Comparison of ENCODE assay signal across 14 mouse cellular contexts in the genomic region with DNA sequence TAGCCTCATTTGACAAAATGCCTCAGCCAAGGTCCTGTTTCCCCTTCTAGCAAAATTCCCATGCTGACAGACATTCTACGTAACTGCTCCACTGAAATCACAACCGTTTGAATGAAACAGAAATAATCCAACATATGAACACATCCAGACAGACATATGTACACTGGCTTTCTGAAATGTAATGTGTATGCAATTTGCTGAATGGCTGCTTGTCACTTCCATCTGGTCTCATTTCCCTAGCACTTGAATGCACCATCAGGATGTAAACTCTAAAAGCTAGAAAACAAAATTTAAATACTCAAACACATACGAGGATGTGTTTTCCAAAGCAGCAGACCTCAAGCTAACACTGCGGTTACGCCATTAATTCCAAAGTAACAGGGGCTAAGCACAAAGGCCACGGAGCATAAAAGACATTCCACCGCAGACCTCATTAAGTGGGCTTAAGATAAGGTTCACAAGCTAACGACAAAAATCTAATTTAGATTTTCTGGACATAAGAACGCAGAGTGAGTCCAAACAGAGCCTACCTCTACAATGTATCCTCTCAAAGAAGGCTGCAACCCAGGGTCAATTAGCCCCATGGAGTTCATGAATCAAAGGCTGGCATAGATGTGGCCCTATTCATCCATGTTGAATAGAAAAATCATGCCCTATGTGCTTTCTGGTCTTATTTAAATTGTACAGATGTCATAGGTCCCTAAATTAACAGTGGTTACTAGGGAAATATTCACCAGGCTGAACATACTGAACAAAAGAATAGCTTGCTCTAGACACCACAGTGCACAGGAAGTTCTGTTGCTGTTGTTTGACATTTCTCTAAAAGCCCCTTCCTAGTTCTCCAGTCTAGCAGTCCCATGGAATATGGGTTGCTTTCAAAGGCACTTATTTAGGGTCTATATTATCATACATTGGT.
DNase-seq lines count a peak whose midpoint lies in the region; ATAC-seq and TF ChIP-seq lines count a peak whose summit lies in the region.
"Had no signal": no experiment of that assay in that cellular context is flagged by ENCODE, and none has a peak within 500 bp of the region (broad histone marks: within the 10 kb centered on the region; RNA-seq: fewer than 3 reads in every experiment).

No protein-coding gene starts in this region.

- peak; percentile 83 for DNase-seq in Muller cell, postnatal 12 days (ENCODE audit: inconsistent ontology term)
- DNase-seq in brain, embryonic 14.5 days (ENCODE audit: low read depth), result peak; percentile 83
- no peak for DNase-seq in midbrain, embryonic 14.5 days
- no peak for DNase-seq in cerebellum, adult 18-20 months
- no peak for DNase-seq in gastrocnemius, postnatal 4 days (ENCODE audit: low spot score in 2 of 2)
- DNase-seq in left cerebral cortex, postnatal 36 days (ENCODE audit: low spot score in 2 of 2), result no peak
- DNase-seq: adrenal gland, postnatal 10 days; heart, postnatal 4 days; kidney, adult 8-10 months; kidney, postnatal 4 days; liver, embryonic 13.5 days had no signal

- WGBS in forebrain, embryonic 13.5 days, result 8% methylated on average over 9 of the region's 9 CpGs
- WGBS in midbrain, embryonic 14.5 days, result 45% methylated on average over 9 of the region's 9 CpGs

- ATAC-seq in forebrain, embryonic 13.5 days, result peak; percentile 65
- ATAC-seq in midbrain, embryonic 14.5 days (ENCODE audit: low FRiP score, low TSS enrichment), result no peak
- ATAC-seq: CD4-positive, CD25-positive, alpha-beta regulatory T cell, adult 4 months had no signal

- H3K27me3 ChIP-seq in forebrain, embryonic 13.5 days, result no peaks in the 10 kb centered on the region
- H3K27me3 ChIP-seq in midbrain, embryonic 14.5 days (ENCODE audit: control insufficient read depth, insufficient read depth, low read length), result no peaks in the 10 kb centered on the region
- H3K27me3 ChIP-seq: heart, embryonic 13.5 days; liver, embryonic 13.5 days had no signal

- H3K36me3 ChIP-seq in forebrain, embryonic 13.5 days (ENCODE audit: poor library complexity, severe bottlenecking), result no peaks in the 10 kb centered on the region
- peaks cover 41% of the 10 kb centered on the region for H3K36me3 ChIP-seq in midbrain, embryonic 14.5 days (ENCODE audit: control insufficient read depth, insufficient read depth, low read length)
- H3K36me3 ChIP-seq: heart, embryonic 13.5 days; liver, embryonic 13.5 days had no signal

- H3K4me1 ChIP-seq in forebrain, embryonic 13.5 days, result peaks cover 29% of the 10 kb centered on the region
- peaks cover 9% of the 10 kb centered on the region; the same call in 1 of the 2 replicates for H3K4me1 ChIP-seq in midbrain, embryonic 14.5 days (ENCODE audit: control insufficient read depth, insufficient read depth, low read length)
- H3K4me1 ChIP-seq: heart, embryonic 13.5 days; liver, embryonic 13.5 days had no signal

- peak overlapping the region; percentile 52 for H3K27ac ChIP-seq in forebrain, embryonic 13.5 days
- H3K27ac ChIP-seq in midbrain, embryonic 14.5 days (replicated peaks; ENCODE audit: low read depth, low read length), result peak overlapping the region; percentile 27; the same call in 1 of the 2 replicates
- H3K27ac ChIP-seq: heart, embryonic 13.5 days; liver, embryonic 13.5 days had no signal

- no peak overlapping the region for H3K4me3 ChIP-seq in forebrain, embryonic 13.5 days
- H3K4me3 ChIP-seq in midbrain, embryonic 14.5 days (replicated peaks; ENCODE audit: low read depth, low read length), result no peak overlapping the region
- H3K4me3 ChIP-seq: heart, embryonic 13.5 days; liver, embryonic 13.5 days had no signal

- intact Hi-C loops in left cerebral cortex, postnatal 36 days (cut with DNase I), result no loop called here

- H3K9me3 ChIP-seq in forebrain, embryonic 13.5 days (replicated peaks), result no peaks in the 10 kb centered on the region
- H3K9me3 ChIP-seq in midbrain, embryonic 14.5 days (ENCODE audit: control insufficient read depth, low read length), result no peaks in the 10 kb centered on the region
- H3K9me3 ChIP-seq: heart, embryonic 13.5 days; liver, embryonic 13.5 days had no signal

- no peak for TF ChIP-seq POLR2A in brain, embryonic 14.5 days (IDR thresholded peaks at IDR 0.05; ENCODE audit: borderline replicate concordance, extremely low read depth, insufficient read depth, insufficient read length, poor library complexity, severe bottlenecking)

- no peak for TF ChIP-seq CTCF in brain, embryonic 14.5 days (IDR thresholded peaks at IDR 0.05; ENCODE audit: borderline replicate concordance, extremely low read depth, insufficient read depth, insufficient read length)

- no peak overlapping the region for H3K9ac ChIP-seq in forebrain, embryonic 13.5 days
- H3K9ac ChIP-seq in midbrain, embryonic 14.5 days (replicated peaks; ENCODE audit: low read length), result no peak overlapping the region
- H3K9ac ChIP-seq: heart, embryonic 13.5 days; liver, embryonic 13.5 days had no signal

- H3K4me2 ChIP-seq in forebrain, embryonic 13.5 days, result no peak overlapping the region
- no peak overlapping the region for H3K4me2 ChIP-seq in midbrain, embryonic 14.5 days (ENCODE audit: low read length)
- H3K4me2 ChIP-seq: heart, embryonic 13.5 days; liver, embryonic 13.5 days had no signal

Comparison
In these comparisons a context has a peak if more than half of its experiments do, and no peak if none do; other contexts are left out.
1. DNase-seq: peak in Muller cell, postnatal 12 days (single experiment) and brain, embryonic 14.5 days (single experiment); none in midbrain, embryonic 14.5 days (single experiment), cerebellum, adult 18-20 months (0 of 2), gastrocnemius, postnatal 4 days (0 of 2) and left cerebral cortex, postnatal 36 days (0 of 2).